Comparison of ENCODE assay signal across 13 mouse cellular contexts in the genomic region with DNA sequence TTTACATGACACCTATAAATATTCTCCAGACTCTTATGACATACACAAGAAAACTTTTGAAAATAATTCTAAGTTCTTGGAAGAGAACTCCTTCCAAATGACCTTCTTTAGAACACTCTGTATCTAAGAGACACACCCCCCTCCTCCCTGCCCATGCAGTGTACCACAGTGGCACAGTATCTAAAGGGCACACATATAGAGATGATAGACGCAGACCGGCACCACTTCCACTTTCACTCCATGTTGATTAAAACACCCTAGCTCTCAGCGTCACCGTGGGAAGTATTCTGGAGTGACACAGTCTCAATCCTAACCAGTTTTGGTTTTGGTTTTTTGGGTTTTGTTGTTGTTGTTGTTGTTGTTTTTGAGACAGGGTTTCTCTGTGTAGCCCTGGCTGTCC. TPM values are rescaled to one million over a fixed set of nuclear protein-coding genes. Genes with fewer than 3 reads are reported as not detected.
A peak's percentile ranks its signal among the peaks of the same experiment; 100 is the strongest.
DNase-seq lines count a peak whose midpoint lies in the region; ATAC-seq and TF ChIP-seq lines count a peak whose summit lies in the region.
"Had no signal": no experiment of that assay in that cellular context is flagged by ENCODE, and none has a peak within 500 bp of the region (broad histone marks: within the 10 kb centered on the region; RNA-seq: fewer than 3 reads in every experiment).

No protein-coding gene starts in this region.

- H3K9ac ChIP-seq in midbrain, embryonic 15.5 days = no peak overlapping the region
- no peak overlapping the region for H3K9ac ChIP-seq in midbrain, embryonic 11.5 days (ENCODE audit: low read length)
- peak overlapping the region; percentile 14 for H3K9ac ChIP-seq in liver, embryonic 14.5 days (replicated peaks)
- H3K9ac ChIP-seq: embryonic facial prominence, embryonic 15.5 days; limb, embryonic 12.5 days had no signal

- no peaks in the 10 kb centered on the region for H3K36me3 ChIP-seq in midbrain, embryonic 15.5 days (replicated peaks)
- H3K36me3 ChIP-seq in midbrain, embryonic 11.5 days (ENCODE audit: control insufficient read depth, insufficient read depth, low read length) = no peaks in the 10 kb centered on the region
- peaks cover under 1% of the 10 kb centered on the region for H3K36me3 ChIP-seq in liver, embryonic 14.5 days (replicated peaks; ENCODE audit: control insufficient read depth, insufficient read depth, low read depth)
- peaks cover 52% of the 10 kb centered on the region for H3K36me3 ChIP-seq in embryonic facial prominence, embryonic 10.5 days (replicated peaks)
- H3K36me3 ChIP-seq: embryonic facial prominence, embryonic 15.5 days had no signal

- TF ChIP-seq CTCF in liver, embryonic 14.5 days (IDR thresholded peaks at IDR 0.05; ENCODE audit: low read depth) = no peak

- no peak overlapping the region for H3K4me3 ChIP-seq in midbrain, embryonic 15.5 days
- no peak overlapping the region for H3K4me3 ChIP-seq in midbrain, embryonic 11.5 days (ENCODE audit: low read depth, low read length)
- H3K4me3 ChIP-seq in liver, embryonic 14.5 days (ENCODE audit: insufficient read depth in 1 of 2, low read depth in 2 of 2, low read length in 2 of 2) = peak overlapping the region; percentile 15 to 98
- H3K4me3 ChIP-seq in embryonic facial prominence, embryonic 10.5 days = no peak overlapping the region

- no peaks in the 10 kb centered on the region for H3K9me3 ChIP-seq in midbrain, embryonic 15.5 days
- H3K9me3 ChIP-seq in midbrain, embryonic 11.5 days (ENCODE audit: control insufficient read depth, low read length) = no peaks in the 10 kb centered on the region
- no peaks in the 10 kb centered on the region for H3K9me3 ChIP-seq in liver, embryonic 14.5 days (ENCODE audit: control insufficient read depth, low read length)
- no peaks in the 10 kb centered on the region for H3K9me3 ChIP-seq in embryonic facial prominence, embryonic 10.5 days
- H3K9me3 ChIP-seq: embryonic facial prominence, embryonic 15.5 days; limb, embryonic 12.5 days had no signal

- peaks cover 61% of the 10 kb centered on the region for H3K4me1 ChIP-seq in midbrain, embryonic 15.5 days
- peaks cover 34% of the 10 kb centered on the region for H3K4me1 ChIP-seq in midbrain, embryonic 11.5 days (ENCODE audit: control insufficient read depth, insufficient read depth, low read length)
- H3K4me1 ChIP-seq in liver, embryonic 14.5 days (replicated peaks; ENCODE audit: control insufficient read depth in 2 of 2, insufficient read depth in 2 of 2, low read length in 1 of 2) = peaks cover 48 to 55% of the 10 kb centered on the region in 2 experiments
- H3K4me1 ChIP-seq in embryonic facial prominence, embryonic 10.5 days = peaks cover 66% of the 10 kb centered on the region

- H3K4me2 ChIP-seq in midbrain, embryonic 15.5 days = peak overlapping the region; percentile 82; the same call in 1 of the 2 replicates
- no peak overlapping the region for H3K4me2 ChIP-seq in midbrain, embryonic 11.5 days
- H3K4me2 ChIP-seq in liver, embryonic 14.5 days (ENCODE audit: low read depth) = peak overlapping the region; percentile 100

- TF ChIP-seq EP300 in liver, embryonic 14.5 days (IDR thresholded peaks at IDR 0.05; ENCODE audit: low read depth) = peak; percentile 22

- no peak for DNase-seq in midbrain, embryonic 11.5 days (ENCODE audit: low spot score, missing footprints)
- DNase-seq in c-Kit-negative CD71-positive TER-119-positive erythroid progenitor cells, embryonic 14.5 days (ENCODE audit: low read depth, low spot score) = peak; percentile 46
- DNase-seq in liver, embryonic 14.5 days (ENCODE audit: low read depth in 3 of 3, low spot score in 3 of 3) = peak in 2 of 3 experiments; percentile 50 to 54
- peak; percentile 63 to 76 for DNase-seq in spleen, postnatal 36 days (ENCODE audit: low spot score in 2 of 2)
- no peak for DNase-seq in cerebellum, postnatal 10 days
- no peak for DNase-seq in embryonic facial prominence, embryonic 10.5 days (ENCODE audit: low spot score)
- DNase-seq: adrenal gland, postnatal 10 days; cerebellum, adult 2 months; retina, postnatal 1 day had no signal

- no peak overlapping the region for H3K27ac ChIP-seq in midbrain, embryonic 15.5 days
- no peak overlapping the region for H3K27ac ChIP-seq in midbrain, embryonic 11.5 days (ENCODE audit: low read depth, low read length)
- H3K27ac ChIP-seq in liver, embryonic 14.5 days = peak overlapping the region; percentile 93
- no peak overlapping the region for H3K27ac ChIP-seq in embryonic facial prominence, embryonic 10.5 days (replicated peaks)
- H3K27ac ChIP-seq: embryonic facial prominence, embryonic 15.5 days; limb, embryonic 12.5 days had no signal

- H3K27me3 ChIP-seq in midbrain, embryonic 15.5 days (replicated peaks) = no peaks in the 10 kb centered on the region
- H3K27me3 ChIP-seq in midbrain, embryonic 11.5 days (ENCODE audit: control insufficient read depth, insufficient read depth, low read length) = no peaks in the 10 kb centered on the region; the same call in 1 of the 2 replicates
- no peaks in the 10 kb centered on the region for H3K27me3 ChIP-seq in liver, embryonic 14.5 days (ENCODE audit: control insufficient read depth, insufficient read depth, low read length)
- 0 out of 2 replicates have a peak, but pooled peaks cover 3% of the 10 kb centered on the region for H3K27me3 ChIP-seq in embryonic facial prominence, embryonic 10.5 days (replicated peaks; ENCODE audit: low read depth, poor library complexity, severe bottlenecking)
- H3K27me3 ChIP-seq: embryonic facial prominence, embryonic 15.5 days; limb, embryonic 12.5 days had no signal

- ATAC-seq in midbrain, embryonic 15.5 days (replicated peaks) = no peak
- no peak for ATAC-seq in midbrain, embryonic 11.5 days (ENCODE audit: low FRiP score)
- ATAC-seq in liver, embryonic 14.5 days (ENCODE audit: insufficient read depth) = peak; percentile 14; the same call in 1 of the 2 replicates
- ATAC-seq: midbrain, embryonic 16.5 days had no signal

- WGBS in midbrain, embryonic 15.5 days = 92% methylated on average over 4 of the region's 4 CpGs
- 93% methylated on average over 4 of the region's 4 CpGs for WGBS in midbrain, embryonic 11.5 days
- 13% methylated on average over 4 of the region's 4 CpGs for WGBS in liver, embryonic 14.5 days (ENCODE audit: insufficient replicate concordance)
- 97% methylated on average over 4 of the region's 4 CpGs for WGBS in embryonic facial prominence, embryonic 10.5 days

RNA-seq across cellular contexts. Expression of gene Tmem131l, which starts 3.1 kb away (rescaled TPM):
- polyA plus RNA-seq in midbrain, embryonic 15.5 days (2015; fragmentation: Nextera tagmentation; extraction: Ambion mirVana) = 70.7 and 72.8 TPM in 2 replicates
- polyA plus RNA-seq in midbrain, embryonic 11.5 days (2014; fragmentation: Nextera tagmentation; extraction: Ambion mirVana) = 67.1 and 76.3 TPM in 2 replicates
- 17.9 and 18.9 TPM in 2 replicates for polyA plus RNA-seq in liver, embryonic 14.5 days (2012; rRNA removed)
- 24.5 and 25.3 TPM in 2 replicates for polyA plus RNA-seq in liver, embryonic 14.5 days (2014; fragmentation: Nextera tagmentation; extraction: Ambion mirVana)
- 82.6 and 84.7 TPM in 2 replicates for polyA plus RNA-seq in embryonic facial prominence, embryonic 10.5 days (2016; fragmentation: Nextera tagmentation; extraction: Ambion mirVana)

Comparison
In these comparisons a context has a peak if more than half of its experiments do, and no peak if none do; other contexts are left out.
1. H3K4me3 ChIP-seq: peak in liver, embryonic 14.5 days (2 of 2); none in midbrain, embryonic 15.5 days (single experiment), midbrain, embryonic 11.5 days (single experiment) and embryonic facial prominence, embryonic 10.5 days (single experiment).
2. DNase-seq: peak in c-Kit-negative CD71-positive TER-119-positive erythroid progenitor cells, embryonic 14.5 days (single experiment), liver, embryonic 14.5 days (2 of 3) and spleen, postnatal 36 days (2 of 2); none in midbrain, embryonic 11.5 days (single experiment), cerebellum, postnatal 10 days (0 of 2) and embryonic facial prominence, embryonic 10.5 days (single experiment).